Mouse (Mus musculus): Measurements from ENCODE around the gene Pdcd1lg2. TPM values are rescaled to one million over a fixed set of nuclear protein-coding genes. Genes with fewer than 3 reads are reported as not detected.

The Pdcd1lg2 gene
- not detected in 2 replicates for polyA plus RNA-seq (2014; fragmentation: Nextera tagmentation; extraction: Ambion mirVana)

DNA sequence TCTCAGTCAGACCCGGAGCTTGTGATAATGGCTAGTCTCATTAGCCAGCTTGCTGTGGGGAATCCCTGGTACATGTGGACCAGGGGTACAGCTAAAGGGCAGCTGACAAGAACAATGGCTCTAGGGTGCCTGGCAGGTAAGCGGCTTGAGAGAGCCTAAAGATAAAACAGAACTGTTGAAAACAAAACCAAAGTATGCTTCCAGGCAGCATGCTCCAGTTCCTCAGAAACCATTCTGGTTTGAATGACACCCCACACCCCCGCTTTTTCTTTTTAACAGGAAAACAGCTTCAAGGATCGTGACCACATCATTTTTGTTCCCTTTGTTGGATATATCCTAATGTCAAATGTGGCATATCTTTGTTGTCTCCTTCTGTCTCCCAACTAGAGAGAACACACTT is at the start of gene Pdcd1lg2:
TSS of gene Pdcd1lg2 (plus strand) at position 301 of the 400 bp plus-strand sequence.
- Histone ChIP-seq H3K36me3 (ENCODE audit: control insufficient read depth, insufficient read depth, low read length) (no peaks in the 10 kb centered on the region), H3K9me3 (ENCODE audit: control insufficient read depth, low read length) (no peaks in the 10 kb centered on the region), H3K4me3 (ENCODE audit: low read depth, low read length) (no peak within 1 kb of the TSS), H3K27ac (replicated peaks; ENCODE audit: low read depth, low read length) (no peak within 1 kb of the TSS), H3K9ac (ENCODE audit: low read length) (no peak within 1 kb of the TSS), H3K4me1 (ENCODE audit: control insufficient read depth, insufficient read depth, low read length) (0 out of 2 replicates have a peak, but pooled peaks cover 3% of the 10 kb centered on the region), H3K4me2 (ENCODE audit: low read depth, severe bottlenecking) (no peak within 1 kb of the TSS), H3K27me3 (ENCODE audit: control insufficient read depth, insufficient read depth, low read length) (no peaks in the 10 kb centered on the region)
- 92% methylated on average over 4 of the region's 4 CpGs for WGBS
- ATAC-seq (ENCODE audit: insufficient number of reproducible peaks, low FRiP score, low TSS enrichment, low read depth) = no peak
- DNase-seq (ENCODE audit: low spot score) = no peak

DNA sequence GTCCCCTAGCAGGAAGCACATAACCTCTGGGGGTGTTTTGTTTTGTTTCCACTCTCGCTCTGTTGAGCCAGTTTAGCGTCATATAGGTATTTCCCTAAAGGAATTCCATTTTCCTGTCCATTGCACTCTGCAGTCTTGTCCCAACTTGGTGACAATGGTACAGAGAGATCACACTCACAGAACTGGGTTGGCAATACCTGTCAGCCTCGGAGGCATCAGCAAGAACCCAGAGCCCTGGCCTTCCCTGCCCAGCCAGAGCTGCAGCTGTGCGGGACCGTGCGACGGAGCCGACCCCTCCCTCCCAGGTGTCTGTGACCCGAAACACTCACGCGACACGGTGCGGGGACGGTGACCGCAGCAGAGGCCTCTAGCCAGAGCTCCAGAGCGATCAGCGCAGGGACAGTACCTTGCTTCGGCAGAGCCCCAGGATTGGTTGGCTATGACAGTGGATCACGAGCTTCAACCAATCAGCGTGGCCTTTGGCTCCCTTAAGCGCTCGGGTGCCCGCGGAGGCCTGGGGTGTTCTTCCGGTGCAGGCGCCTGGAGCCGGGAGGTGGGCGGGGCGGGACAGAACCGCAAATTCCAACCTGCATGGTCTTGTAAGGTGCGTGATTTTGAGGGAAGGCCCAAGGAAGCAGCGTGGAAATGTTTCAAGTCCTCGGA is 49.1 kb upstream of the Pdcd1lg2 start:
- H3K9me3 ChIP-seq (ENCODE audit: control insufficient read depth, low read length) = no peaks in the 10 kb centered on the region
- ATAC-seq (ENCODE audit: insufficient number of reproducible peaks, low FRiP score, low TSS enrichment, low read depth) = peak; percentile 96
- peak overlapping the region; percentile 82 for H3K4me2 ChIP-seq (ENCODE audit: low read depth, severe bottlenecking)
- H3K36me3 ChIP-seq (ENCODE audit: control insufficient read depth, insufficient read depth, low read length) = no peaks in the 10 kb centered on the region
- no peaks in the 10 kb centered on the region for H3K27me3 ChIP-seq (ENCODE audit: control insufficient read depth, insufficient read depth, low read length)
- no peak overlapping the region for H3K27ac ChIP-seq (replicated peaks; ENCODE audit: low read depth, low read length)
- peak overlapping the region; percentile 61 for H3K9ac ChIP-seq (ENCODE audit: low read length)
- peak overlapping the region; percentile 54 for H3K4me3 ChIP-seq (ENCODE audit: low read depth, low read length)
- no peaks in the 10 kb centered on the region for H3K4me1 ChIP-seq (ENCODE audit: control insufficient read depth, insufficient read depth, low read length)
- 3% methylated on average over 33 of the region's 33 CpGs for WGBS
- peak; percentile 82 for DNase-seq (ENCODE audit: low spot score)

DNA sequence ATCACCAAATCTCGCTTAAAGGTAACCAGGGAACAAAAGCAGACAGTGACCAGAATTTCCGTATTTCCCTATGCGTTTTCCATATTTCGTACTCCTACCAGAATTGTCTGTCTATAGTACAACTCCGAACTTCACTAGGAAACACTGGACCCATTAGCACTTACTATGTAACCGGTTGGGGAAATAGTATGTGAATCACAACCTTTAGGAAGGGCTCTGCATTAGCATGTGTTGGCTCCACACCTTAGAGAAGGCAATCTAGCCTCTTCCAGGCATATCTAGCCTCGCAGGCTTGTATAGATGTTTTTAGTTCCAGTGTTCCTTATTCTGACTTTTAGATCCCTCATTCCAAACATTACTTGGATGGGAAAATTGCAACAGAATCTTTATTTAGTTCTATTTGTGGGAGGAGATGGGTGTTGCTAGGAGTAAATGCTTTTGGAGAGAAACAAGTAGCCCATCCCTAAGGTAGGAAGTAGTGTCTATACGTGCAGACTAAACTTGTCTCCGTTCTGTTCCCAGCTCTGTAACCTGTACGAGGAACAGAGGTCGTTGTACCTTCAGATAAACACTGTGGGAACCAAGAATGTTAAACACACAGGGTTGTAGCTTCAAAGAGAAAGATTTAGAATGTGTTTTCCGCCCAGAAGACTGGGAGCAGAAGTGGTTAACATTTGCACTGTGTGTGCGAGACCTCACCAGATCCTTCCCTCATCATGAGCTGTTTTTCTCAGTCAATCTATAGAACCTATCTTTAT is 48.4 kb upstream of the Pdcd1lg2 start:
- H3K9me3 ChIP-seq (ENCODE audit: control insufficient read depth, low read length) = no peaks in the 10 kb centered on the region
- DNase-seq (ENCODE audit: low spot score) (no peak), ATAC-seq (ENCODE audit: insufficient number of reproducible peaks, low FRiP score, low TSS enrichment, low read depth) (no peak)
- peak overlapping the region; percentile 82 for H3K4me2 ChIP-seq (ENCODE audit: low read depth, severe bottlenecking)
- H3K4me1 ChIP-seq (ENCODE audit: control insufficient read depth, insufficient read depth, low read length) = no peaks in the 10 kb centered on the region
- no peak overlapping the region for H3K27ac ChIP-seq (replicated peaks; ENCODE audit: low read depth, low read length)
- 0 out of 2 replicates have a peak overlapping the region, but pooled peaks have one; percentile 9 for H3K9ac ChIP-seq (ENCODE audit: low read length)
- peak overlapping the region; percentile 54 for H3K4me3 ChIP-seq (ENCODE audit: low read depth, low read length)
- no peaks in the 10 kb centered on the region for H3K36me3 ChIP-seq (ENCODE audit: control insufficient read depth, insufficient read depth, low read length)
- H3K27me3 ChIP-seq (ENCODE audit: control insufficient read depth, insufficient read depth, low read length) = no peaks in the 10 kb centered on the region
- 48% methylated on average over 13 of the region's 13 CpGs for WGBS

DNA sequence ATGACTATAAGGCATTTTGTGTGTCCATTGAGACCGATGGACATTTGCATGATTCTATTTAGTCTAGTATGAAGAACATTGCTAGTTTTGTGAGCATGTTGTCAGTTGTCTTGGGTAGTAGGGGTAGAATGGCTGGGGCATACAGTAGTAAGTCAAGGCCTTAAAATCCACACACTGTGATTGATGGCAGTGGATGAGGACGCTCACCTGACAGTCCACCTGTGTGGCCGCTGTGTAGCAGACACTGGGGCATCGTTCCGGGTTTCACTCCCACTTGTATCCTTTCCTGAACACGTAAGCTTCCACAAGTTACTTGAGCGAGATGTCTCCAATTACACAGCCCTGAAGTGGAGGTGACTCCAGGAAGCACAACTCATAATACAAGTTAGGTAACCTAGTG is 47.2 kb upstream of the Pdcd1lg2 start:
- 90% methylated on average over 7 of the region's 7 CpGs for whole genome bisulfite sequencing
- H3K36me3 ChIP-seq (ENCODE audit: control insufficient read depth, insufficient read depth, low read length) = no peaks in the 10 kb centered on the region
- ATAC-seq (ENCODE audit: insufficient number of reproducible peaks, low FRiP score, low TSS enrichment, low read depth) (no peak), DNase-seq (ENCODE audit: low spot score) (no peak)
- H3K4me3 ChIP-seq (ENCODE audit: low read depth, low read length) = no peak overlapping the region
- H3K9ac ChIP-seq (ENCODE audit: low read length) = no peak overlapping the region
- no peaks in the 10 kb centered on the region for H3K27me3 ChIP-seq (ENCODE audit: control insufficient read depth, insufficient read depth, low read length)
- H3K4me2 ChIP-seq (ENCODE audit: low read depth, severe bottlenecking) = no peak overlapping the region
- H3K4me1 ChIP-seq (ENCODE audit: control insufficient read depth, insufficient read depth, low read length) = no peaks in the 10 kb centered on the region
- H3K9me3 ChIP-seq (ENCODE audit: control insufficient read depth, low read length) = no peaks in the 10 kb centered on the region
- H3K27ac ChIP-seq (replicated peaks; ENCODE audit: low read depth, low read length) = no peak overlapping the region

DNA sequence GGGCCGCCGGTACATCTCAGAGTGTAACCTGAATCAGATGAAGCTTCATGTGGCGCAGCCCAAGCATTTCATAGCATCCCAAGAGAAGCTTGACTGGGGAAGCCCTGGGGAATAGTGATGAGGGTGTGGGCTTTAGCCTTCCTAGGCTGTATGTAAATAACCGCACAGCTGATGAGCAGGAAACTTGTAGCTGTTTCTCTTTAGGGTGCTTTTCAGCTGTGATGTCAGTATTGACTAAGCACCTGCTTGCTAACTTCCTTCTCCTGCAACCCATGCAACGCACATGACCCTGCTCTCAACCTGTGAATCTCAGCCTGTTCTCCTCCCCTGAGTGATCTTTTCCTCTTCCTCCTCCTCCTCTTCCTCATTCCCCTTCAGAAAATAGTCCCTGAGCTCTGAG is 46.6 kb upstream of the Pdcd1lg2 start:
- no peak for ATAC-seq (ENCODE audit: insufficient number of reproducible peaks, low FRiP score, low TSS enrichment, low read depth)
- 76% methylated on average over 5 of the region's 5 CpGs for WGBS
- no peaks in the 10 kb centered on the region for H3K36me3 ChIP-seq (ENCODE audit: control insufficient read depth, insufficient read depth, low read length)

DNA sequence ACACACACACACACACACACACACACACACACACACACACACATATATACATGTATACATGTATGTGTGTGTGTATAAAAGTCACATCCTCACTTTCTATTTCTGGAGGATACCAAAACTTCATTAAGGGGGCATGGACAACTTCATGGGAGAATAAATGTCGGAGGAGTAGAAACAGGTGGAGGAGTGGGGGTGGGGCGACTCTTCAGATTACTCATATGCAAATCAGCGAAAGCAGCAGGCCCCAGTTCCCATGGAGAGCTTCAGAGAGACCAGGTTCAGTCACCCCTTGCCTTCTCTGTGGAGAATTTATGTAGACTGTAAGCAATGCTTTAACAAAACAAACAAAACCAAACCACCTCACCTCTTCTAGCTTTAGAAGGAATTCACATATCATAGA is 45.6 kb upstream of the Pdcd1lg2 start:
- Histone ChIP-seq H3K4me3 (ENCODE audit: low read depth, low read length) (no peak overlapping the region), H3K36me3 (ENCODE audit: control insufficient read depth, insufficient read depth, low read length) (no peaks in the 10 kb centered on the region), H3K4me2 (ENCODE audit: low read depth, severe bottlenecking) (no peak overlapping the region), H3K9me3 (ENCODE audit: control insufficient read depth, low read length) (no peaks in the 10 kb centered on the region), H3K4me1 (ENCODE audit: control insufficient read depth, insufficient read depth, low read length) (no peaks in the 10 kb centered on the region), H3K9ac (ENCODE audit: low read length) (no peak overlapping the region), H3K27ac (replicated peaks; ENCODE audit: low read depth, low read length) (no peak overlapping the region), H3K27me3 (ENCODE audit: control insufficient read depth, insufficient read depth, low read length) (no peaks in the 10 kb centered on the region)
- no peak for DNase-seq (ENCODE audit: low spot score)
- WGBS = 27% methylated on average over 3 of the region's 3 CpGs
- no peak for ATAC-seq (ENCODE audit: insufficient number of reproducible peaks, low FRiP score, low TSS enrichment, low read depth)

More for the DNA sequence above, 46.6 kb upstream of the Pdcd1lg2 start:
- Histone ChIP-seq H3K4me3 (ENCODE audit: low read depth, low read length) (no peak overlapping the region), H3K9me3 (ENCODE audit: control insufficient read depth, low read length) (no peaks in the 10 kb centered on the region), H3K9ac (ENCODE audit: low read length) (no peak overlapping the region), H3K4me2 (ENCODE audit: low read depth, severe bottlenecking) (no peak overlapping the region), H3K27ac (replicated peaks; ENCODE audit: low read depth, low read length) (no peak overlapping the region), H3K4me1 (ENCODE audit: control insufficient read depth, insufficient read depth, low read length) (no peaks in the 10 kb centered on the region), H3K27me3 (ENCODE audit: control insufficient read depth, insufficient read depth, low read length) (no peaks in the 10 kb centered on the region)
- no peak for DNase-seq (ENCODE audit: low spot score)

DNA sequence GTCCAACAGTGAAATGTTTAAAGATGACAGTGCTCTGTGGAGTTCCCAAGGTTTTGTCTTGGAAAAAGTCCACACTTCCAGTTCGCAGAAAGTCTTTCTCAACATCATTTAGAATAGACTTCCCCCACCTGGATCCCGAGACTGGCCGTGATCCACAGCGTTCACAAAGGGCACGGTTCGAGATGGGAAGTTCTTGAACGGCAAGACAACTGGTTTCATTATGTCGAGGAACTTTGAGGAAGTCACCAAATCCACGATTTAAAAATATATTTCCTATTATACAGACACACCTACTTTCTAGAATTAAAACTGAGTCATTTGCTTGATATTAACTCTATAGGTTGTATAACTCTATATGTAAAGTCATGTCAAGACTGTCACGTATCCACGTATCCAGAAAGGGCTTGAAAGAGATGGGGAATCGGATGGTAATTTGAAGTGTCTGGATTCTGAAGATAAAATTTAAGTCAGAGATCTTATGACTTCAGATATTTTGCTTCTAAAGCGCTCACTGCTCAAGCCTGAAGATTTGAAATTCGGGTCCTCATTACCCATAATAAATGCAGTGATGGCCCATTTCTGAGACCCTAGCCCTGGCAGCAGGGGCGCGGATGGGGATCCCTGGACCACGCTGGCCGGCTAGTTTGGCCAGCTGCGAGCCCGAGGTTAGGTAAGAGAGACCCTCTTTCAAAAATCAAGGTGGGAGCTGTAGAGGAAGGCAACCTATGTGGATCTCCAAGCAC is 44.3 kb upstream of the Pdcd1lg2 start:
- Histone ChIP-seq H3K36me3 (ENCODE audit: control insufficient read depth, insufficient read depth, low read length) (no peaks in the 10 kb centered on the region), H3K4me2 (ENCODE audit: low read depth, severe bottlenecking) (peak overlapping the region; percentile 72), H3K4me3 (ENCODE audit: low read depth, low read length) (peak overlapping the region; percentile 44), H3K4me1 (ENCODE audit: control insufficient read depth, insufficient read depth, low read length) (no peaks in the 10 kb centered on the region), H3K9ac (ENCODE audit: low read length) (no peak overlapping the region), H3K9me3 (ENCODE audit: control insufficient read depth, low read length) (no peaks in the 10 kb centered on the region), H3K27me3 (ENCODE audit: control insufficient read depth, insufficient read depth, low read length) (no peaks in the 10 kb centered on the region), H3K27ac (replicated peaks; ENCODE audit: low read depth, low read length) (no peak overlapping the region)
- 58% methylated on average over 20 of the region's 20 CpGs for WGBS
- DNase-seq (ENCODE audit: low spot score) (no peak), ATAC-seq (ENCODE audit: insufficient number of reproducible peaks, low FRiP score, low TSS enrichment, low read depth) (no peak)

DNA sequence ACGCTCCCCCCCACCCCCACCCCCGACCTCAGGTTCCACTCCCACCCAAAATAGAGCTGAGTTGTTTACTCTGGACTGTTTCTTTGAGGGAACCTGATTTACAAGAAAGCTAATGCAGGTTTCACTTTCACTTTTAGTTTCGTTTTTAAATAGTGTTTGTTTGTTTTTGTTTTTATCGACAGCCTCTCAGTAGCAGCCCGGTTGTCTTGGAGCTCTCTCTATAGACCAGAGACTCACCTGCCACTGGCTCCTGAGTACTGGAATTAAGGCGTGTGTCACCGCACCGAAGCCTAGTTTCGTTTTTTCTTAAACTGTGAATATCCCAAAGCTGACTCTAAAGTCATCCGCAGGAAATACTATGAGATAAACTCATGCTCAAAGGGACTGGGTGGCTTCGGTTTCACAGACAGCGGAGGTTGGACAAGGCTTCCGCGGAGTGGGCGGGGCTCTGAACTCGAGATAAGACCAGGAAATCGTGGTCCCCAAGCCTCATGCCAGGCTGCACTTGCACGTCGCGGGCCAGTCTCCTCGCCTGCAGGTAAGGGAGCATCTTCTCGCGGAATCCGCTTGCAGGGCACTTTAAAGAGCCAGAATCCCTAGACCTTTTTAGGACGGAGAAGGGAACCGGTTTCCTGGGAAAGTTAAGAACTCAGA is 43.6 kb upstream of the Pdcd1lg2 start, which contains the start of the genes Plgrkt and Cd274:
TSS of gene Plgrkt (minus strand) at position 422 of the 654 bp plus-strand sequence.
TSS of gene Cd274 (plus strand) at position 487 of the 654 bp plus-strand sequence.
- no peaks in the 10 kb centered on the region for H3K4me1 ChIP-seq (ENCODE audit: control insufficient read depth, insufficient read depth, low read length)
- no peak within 1 kb of the TSS for H3K27ac ChIP-seq (replicated peaks; ENCODE audit: low read depth, low read length)
- H3K36me3 ChIP-seq (ENCODE audit: control insufficient read depth, insufficient read depth, low read length) = no peaks in the 10 kb centered on the region
- 4% methylated on average over 26 of the region's 26 CpGs for WGBS
- no peaks in the 10 kb centered on the region for H3K27me3 ChIP-seq (ENCODE audit: control insufficient read depth, insufficient read depth, low read length)
- H3K9ac ChIP-seq (ENCODE audit: low read length) = peak within 1 kb of the TSS; percentile 24; the same call in 1 of the 2 replicates
- ATAC-seq (ENCODE audit: insufficient number of reproducible peaks, low FRiP score, low TSS enrichment, low read depth) = no peak
- DNase-seq (ENCODE audit: low spot score) = peak; percentile 66
- no peaks in the 10 kb centered on the region for H3K9me3 ChIP-seq (ENCODE audit: control insufficient read depth, low read length)
- H3K4me2 ChIP-seq (ENCODE audit: low read depth, severe bottlenecking) = peak within 1 kb of the TSS; percentile 72
- peak within 1 kb of the TSS; percentile 44 for H3K4me3 ChIP-seq (ENCODE audit: low read depth, low read length)
